Mouse (Mus musculus) layer of hippocampus, adult 9-11 months (tissue): ENCODE results near the gene Fbp1.
"Not testable (repeated sequence)": the region's sequence is repeated elsewhere in the genome, so short reads cannot be mapped to it uniquely, and the experiment has no call there.

ENCODE experiments used
- DNase-seq: peaks from one replicate; pipeline ENCODE4 v3.0.0; 2022

Fbp1 gene

GRCm38 (mm10) chr13:62883436-62883835, 4.6 kb downstream of the Fbp1 start:
- DNase-seq: no peak

- DNase-seq: no peak
Measured at GRCm38 (mm10) chr13:62882856-62883255, 5.2 kb downstream of the Fbp1 start.

- DNase-seq: no peak
Measured at GRCm38 (mm10) chr13:62881336-62881735, 6.7 kb downstream of the Fbp1 start.

- no peak for DNase-seq
Measured at GRCm38 (mm10) chr13:62879831-62880615, 8.1 kb downstream of the Fbp1 start.

- DNase-seq: no peak
Measured at GRCm38 (mm10) chr13:62879411-62879810, 8.7 kb downstream of the Fbp1 start.

GRCm38 (mm10) chr13:62877247-62877646, 10.8 kb downstream of the Fbp1 start:
- DNase-seq: no peak

- DNase-seq: no peak
Measured at GRCm38 (mm10) chr13:62876111-62876510, 12.0 kb downstream of the Fbp1 start.

- no peak for DNase-seq
Measured at GRCm38 (mm10) chr13:62872252-62872651, 15.8 kb downstream of the Fbp1 start.

- DNase-seq: no peak
Measured at GRCm38 (mm10) chr13:62870605-62871004, 17.5 kb downstream of the Fbp1 start.

- DNase-seq: no peak
Measured at GRCm38 (mm10) chr13:62866817-62867216, 21.3 kb downstream of the Fbp1 start.

- no peak for DNase-seq
Measured at GRCm38 (mm10) chr13:62865651-62866315, 22.3 kb downstream of the Fbp1 start.

GRCm38 (mm10) chr13:62863771-62864170, 24.3 kb downstream of the Fbp1 start:
- DNase-seq: no peak

- no peak for DNase-seq
Measured at GRCm38 (mm10) chr13:62862875-62863274, 25.2 kb downstream of the Fbp1 start.

- DNase-seq: no peak
Measured at GRCm38 (mm10) chr13:62860068-62860467, 28.0 kb downstream of the Fbp1 start.

- not testable (repeated sequence) for DNase-seq
Measured at GRCm38 (mm10) chr13:62859251-62859650, 28.8 kb downstream of the Fbp1 start.

GRCm38 (mm10) chr13:62857941-62858915, 29.9 kb downstream of the Fbp1 start, which contains the start of gene Fbp2:
Gene Fbp2 (minus strand): TSS chr13:62858422.
- DNase-seq: no peak

- no peak for DNase-seq
Measured at GRCm38 (mm10) chr13:62856850-62857249, 31.2 kb downstream of the Fbp1 start.

GRCm38 (mm10) chr13:62856305-62856675, 31.8 kb downstream of the Fbp1 start:
- peak; percentile 71 for DNase-seq

GRCm38 (mm10) chr13:62855396-62856304, 32.4 kb downstream of the Fbp1 start:
- no peak for DNase-seq

GRCm38 (mm10) chr13:62854666-62855065, 33.4 kb downstream of the Fbp1 start:
- DNase-seq: peak; percentile 23

- DNase-seq: no peak
Measured at GRCm38 (mm10) chr13:62833341-62833740, 54.7 kb downstream of the Fbp1 start.

- DNase-seq: no peak
Measured at GRCm38 (mm10) chr13:62832239-62832638, 55.8 kb downstream of the Fbp1 start.
